Comparison of ENCODE assay signal across 24 mouse cellular contexts in the genomic region with DNA sequence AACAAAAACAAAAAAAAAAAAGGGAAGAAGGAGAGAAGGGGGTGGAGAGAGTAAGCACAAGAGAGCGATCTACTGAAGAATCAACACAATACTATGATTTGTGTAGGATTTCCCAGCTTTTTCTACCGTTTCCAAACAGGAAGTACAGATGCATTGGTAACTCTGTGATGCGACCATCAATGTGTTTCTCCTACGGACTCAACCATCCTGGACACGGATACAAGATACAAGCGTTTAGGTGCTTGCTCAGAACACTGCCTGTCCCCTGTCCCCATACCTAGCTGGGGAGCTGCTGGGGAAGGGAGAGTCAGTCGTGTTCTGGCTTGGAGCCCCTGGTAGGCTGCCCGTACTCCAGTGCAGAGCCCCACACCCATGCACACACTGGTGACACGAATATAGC. TPM values are rescaled to one million over a fixed set of nuclear protein-coding genes. Genes with fewer than 3 reads are reported as not detected.
DNase-seq lines count a peak whose midpoint lies in the region; ATAC-seq and TF ChIP-seq lines count a peak whose summit lies in the region.
"Had no signal": no experiment of that assay in that cellular context is flagged by ENCODE, and none has a peak within 500 bp of the region (broad histone marks: within the 10 kb centered on the region; RNA-seq: fewer than 3 reads in every experiment).

No protein-coding gene starts in this region.

- no peak for TF ChIP-seq POLR2A in MEL (IDR thresholded peaks at IDR 0.05; ENCODE audit: control insufficient read depth in 1 of 2, insufficient read depth in 1 of 2, low read depth in 1 of 2, low read length in 2 of 2, poor library complexity in 1 of 2)

- peaks cover 26% of the 10 kb centered on the region for H3K4me1 ChIP-seq in heart, embryonic 15.5 days (replicated peaks)
- H3K4me1 ChIP-seq in lung, embryonic 14.5 days (ENCODE audit: insufficient read depth): no peaks in the 10 kb centered on the region; the same call in 1 of the 2 replicates
- H3K4me1 ChIP-seq in lung, postnatal 0 days (ENCODE audit: insufficient read depth, low read depth, low read length): peaks cover 3% of the 10 kb centered on the region; the same call in 1 of the 2 replicates
- H3K4me1 ChIP-seq in MEL (ENCODE audit: control insufficient read depth in 1 of 2, insufficient read depth in 2 of 2, low read length in 2 of 2): peaks cover 0 to 7% of the 10 kb centered on the region in 2 experiments; a peak in 3 of 4 replicates

- no peak for ATAC-seq in heart, embryonic 15.5 days (replicated peaks; ENCODE audit: insufficient number of reproducible peaks, insufficient read depth, low FRiP score, low read depth)
- no peak for ATAC-seq in lung, embryonic 14.5 days (ENCODE audit: insufficient read depth)
- no peak for ATAC-seq in lung, postnatal 0 days
- ATAC-seq: inflammation-experienced regulatory T-cells, adult 6 months had no signal

- peak; percentile 32 to 40 for DNase-seq in cerebellum, postnatal 10 days
- DNase-seq in cerebellum, adult 8-10 months: no peak
- DNase-seq in heart, adult 9 months (ENCODE audit: low spot score in 2 of 2): no peak
- DNase-seq in lung, embryonic 14.5 days: no peak
- no peak for DNase-seq in lung, postnatal 0 days (ENCODE audit: low spot score)
- DNase-seq in MEL (ENCODE audit: low read depth, low spot score): peak; percentile 62
- no peak for DNase-seq in spleen, adult 12 weeks (ENCODE audit: low spot score)
- DNase-seq: adrenal gland, postnatal 10 days; B cell, adult 2 months; cerebellum, adult 11 months; cerebellum, adult 2 months; gastrocnemius, postnatal 25 days; heart, postnatal 4 days had no signal

- WGBS in heart, embryonic 15.5 days: 49% methylated on average over 9 of the region's 9 CpGs
- 50% methylated on average over 9 of the region's 9 CpGs for WGBS in lung, embryonic 14.5 days
- WGBS in lung, postnatal 0 days: 43% methylated on average over 9 of the region's 9 CpGs

- TF ChIP-seq RAD21 in MEL (IDR thresholded peaks at IDR 0.05; ENCODE audit: low read depth, low read length): no peak

- 0 out of 2 replicates have a peak overlapping the region, but pooled peaks have one; percentile 13 for H3K4me2 ChIP-seq in heart, embryonic 15.5 days
- peak overlapping the region; percentile 45 for H3K4me2 ChIP-seq in lung, embryonic 14.5 days
- no peak overlapping the region for H3K4me2 ChIP-seq in lung, postnatal 0 days (replicated peaks; ENCODE audit: low read depth, low read length)

- no peak overlapping the region for H3K4me3 ChIP-seq in heart, embryonic 15.5 days
- no peak overlapping the region for H3K4me3 ChIP-seq in lung, embryonic 14.5 days (ENCODE audit: low read depth, low read length)
- no peak overlapping the region for H3K4me3 ChIP-seq in lung, postnatal 0 days (ENCODE audit: low read depth, low read length)
- peak overlapping the region; percentile 38 to 74 for H3K4me3 ChIP-seq in MEL (ENCODE audit: control insufficient read depth in 1 of 2, insufficient read depth in 1 of 2, low read depth in 2 of 2, low read length in 2 of 2)
- H3K4me3 ChIP-seq: forebrain, embryonic 10.5 days; forebrain, embryonic 13.5 days had no signal

- TF ChIP-seq CTCF in lung, embryonic 14.5 days (IDR thresholded peaks at IDR 0.05; ENCODE audit: low read depth): no peak
- no peak for TF ChIP-seq CTCF in lung, postnatal 0 days (IDR thresholded peaks at IDR 0.05)
- TF ChIP-seq CTCF in MEL (IDR thresholded peaks at IDR 0.05 in 2 of 3, conservative IDR thresholded peaks at IDR 0.05 in 1 of 3; ENCODE audit: control insufficient read depth in 1 of 3, insufficient read depth in 1 of 3, low read depth in 2 of 3, low read length in 3 of 3, poor library complexity in 1 of 3, severe bottlenecking in 1 of 3): no peak

- H3K36me3 ChIP-seq in heart, embryonic 15.5 days: no peaks in the 10 kb centered on the region
- no peaks in the 10 kb centered on the region for H3K36me3 ChIP-seq in lung, embryonic 14.5 days (ENCODE audit: insufficient read depth)
- no peaks in the 10 kb centered on the region for H3K36me3 ChIP-seq in lung, postnatal 0 days (ENCODE audit: insufficient read depth, low read length)
- peaks cover 0 to 7% of the 10 kb centered on the region in 2 experiments; a peak in 2 of 4 replicates for H3K36me3 ChIP-seq in MEL (ENCODE audit: control insufficient read depth in 1 of 2, insufficient read depth in 2 of 2, low read length in 2 of 2)
- H3K36me3 ChIP-seq: forebrain, embryonic 10.5 days had no signal

- H3K79me2 ChIP-seq in MEL (ENCODE audit: control insufficient read depth, insufficient read depth, low read length, poor library complexity): no peaks in the 10 kb centered on the region; the same call in 1 of the 2 replicates

- no peak overlapping the region for H3K9ac ChIP-seq in heart, embryonic 15.5 days
- no peak overlapping the region for H3K9ac ChIP-seq in lung, embryonic 14.5 days
- H3K9ac ChIP-seq in lung, postnatal 0 days (replicated peaks; ENCODE audit: low read depth): no peak overlapping the region
- H3K9ac ChIP-seq in MEL (ENCODE audit: control insufficient read depth, low read depth, low read length, poor library complexity, severe bottlenecking): peak overlapping the region; percentile 56
- H3K9ac ChIP-seq: forebrain, embryonic 13.5 days; hindbrain, embryonic 14.5 days had no signal

- no peak overlapping the region for H3K27ac ChIP-seq in heart, embryonic 15.5 days
- no peak overlapping the region for H3K27ac ChIP-seq in lung, embryonic 14.5 days (ENCODE audit: low read depth)
- no peak overlapping the region for H3K27ac ChIP-seq in lung, postnatal 0 days (ENCODE audit: low read length)
- H3K27ac ChIP-seq in MEL (ENCODE audit: control insufficient read depth, low read depth, low read length): no peak overlapping the region
- H3K27ac ChIP-seq: forebrain, embryonic 10.5 days; forebrain, embryonic 13.5 days; hindbrain, embryonic 14.5 days; hindbrain, postnatal 0 days had no signal

- no peaks in the 10 kb centered on the region for H3K9me3 ChIP-seq in heart, embryonic 15.5 days (replicated peaks)
- no peaks in the 10 kb centered on the region for H3K9me3 ChIP-seq in lung, embryonic 14.5 days (ENCODE audit: low read depth, low read length)
- H3K9me3 ChIP-seq in lung, postnatal 0 days (ENCODE audit: low read length): no peaks in the 10 kb centered on the region
- no peaks in the 10 kb centered on the region for H3K9me3 ChIP-seq in MEL (replicated peaks; ENCODE audit: insufficient read depth, low read length)
- H3K9me3 ChIP-seq: forebrain, embryonic 10.5 days; forebrain, embryonic 13.5 days had no signal

- TF ChIP-seq EP300 in lung, postnatal 0 days (IDR thresholded peaks at IDR 0.05): no peak
- peak in 1 of 2 experiments; percentile 9; a peak in 1 of 4 replicates for TF ChIP-seq EP300 in MEL (IDR thresholded peaks at IDR 0.05; ENCODE audit: low read depth in 1 of 2, low read length in 2 of 2)

- no peaks in the 10 kb centered on the region; the same call in 1 of the 2 replicates for H3K27me3 ChIP-seq in heart, embryonic 15.5 days
- 0 out of 2 replicates have a peak, but pooled peaks cover 6% of the 10 kb centered on the region for H3K27me3 ChIP-seq in lung, embryonic 14.5 days (ENCODE audit: insufficient read depth, low read length)
- peaks cover 6% of the 10 kb centered on the region for H3K27me3 ChIP-seq in lung, postnatal 0 days (replicated peaks; ENCODE audit: insufficient read depth, low read length)
- peaks cover under 1 to 2% of the 10 kb centered on the region in 2 experiments; a peak in 2 of 4 replicates for H3K27me3 ChIP-seq in MEL (ENCODE audit: control insufficient read depth in 1 of 2, insufficient read depth in 2 of 2, low read length in 2 of 2)
- H3K27me3 ChIP-seq: Patski had no signal

TF ChIP-seq in MEL, 35 proteins besides CTCF, POLR2A, EP300 and RAD21:
- TF ChIP-seq ZNF384 (IDR thresholded peaks at IDR 0.05; ENCODE audit: low read depth, low read length) (peak; percentile 24; the same call in 1 of the 2 replicates), SIN3A (IDR thresholded peaks at IDR 0.05; ENCODE audit: low read length) (peak; percentile 42; the same call in 1 of the 2 replicates), ETS1 (IDR thresholded peaks at IDR 0.05; ENCODE audit: low read depth, low read length) (no peak)

RNA-seq across cellular contexts. Expression of a gene that starts 1.2 kb away (rescaled TPM):
- 0.55 and 0.70 TPM in 2 replicates for polyA plus RNA-seq in heart, embryonic 15.5 days (2015; fragmentation: Nextera tagmentation; extraction: Ambion mirVana)
- 0.61 and 0.84 TPM in 2 replicates for polyA plus RNA-seq in lung, embryonic 14.5 days (2014; fragmentation: Nextera tagmentation; extraction: Ambion mirVana)
- 0.30 and 0.56 TPM in 2 replicates for polyA plus RNA-seq in lung, postnatal 0 days (2015; fragmentation: Nextera tagmentation; extraction: Ambion mirVana)
- total RNA-seq in MEL (2012; rRNA removed): 0.23 TPM in 1 of 2 replicates, not detected in the other
- polyA plus RNA-seq in MEL (2012; ENCODE audit: insufficient read depth in 1 of 2, insufficient read length in 2 of 2, low read depth in 1 of 2, low replicate concordance in 2 of 2, missing spikeins in 1 of 2): under 1 TPM in 1 of 2 experiments, not detected in 1; 0.04 TPM
- total RNA-seq: adrenal gland, adult 18-20 months; adrenal gland, postnatal 10 days; adrenal gland, postnatal 4 days; heart, adult 18-20 months; heart, postnatal 14 days; heart, postnatal 4 days had no signal
- polyA plus RNA-seq: cerebellum, adult 2 months had no signal

RNA-seq across cellular contexts. Expression of a gene that starts 6.7 kb away (rescaled TPM):
- polyA plus RNA-seq in heart, embryonic 15.5 days (2015; fragmentation: Nextera tagmentation; extraction: Ambion mirVana): 19.1 and 22.1 TPM in 2 replicates
- 15.3 and 15.8 TPM in 2 replicates for polyA plus RNA-seq in lung, embryonic 14.5 days (2014; fragmentation: Nextera tagmentation; extraction: Ambion mirVana)
- polyA plus RNA-seq in lung, postnatal 0 days (2015; fragmentation: Nextera tagmentation; extraction: Ambion mirVana): 3.0 and 4.6 TPM in 2 replicates
- not detected in 2 replicates for total RNA-seq in MEL (2012; rRNA removed)
- polyA plus RNA-seq in MEL (2012; ENCODE audit: insufficient read depth in 1 of 2, insufficient read length in 2 of 2, low read depth in 1 of 2, low replicate concordance in 2 of 2, missing spikeins in 1 of 2): under 1 TPM in 1 of 2 experiments, not detected in 1; 0.22 TPM

RNA-seq across cellular contexts. Expression of a gene that starts 41.6 kb away (rescaled TPM):
- polyA plus RNA-seq in heart, embryonic 15.5 days (2015; fragmentation: Nextera tagmentation; extraction: Ambion mirVana): 354 and 404 TPM in 2 replicates
- polyA plus RNA-seq in lung, embryonic 14.5 days (2014; fragmentation: Nextera tagmentation; extraction: Ambion mirVana): 451 and 469 TPM in 2 replicates
- 232 and 238 TPM in 2 replicates for polyA plus RNA-seq in lung, postnatal 0 days (2015; fragmentation: Nextera tagmentation; extraction: Ambion mirVana)
- total RNA-seq in MEL (2012; rRNA removed): 80.4 and 98.0 TPM in 2 replicates
- polyA plus RNA-seq in MEL (2012; ENCODE audit: insufficient read depth in 1 of 2, insufficient read length in 2 of 2, low read depth in 1 of 2, low replicate concordance in 2 of 2, missing spikeins in 1 of 2): 100 to 1,000 TPM in 1 of 2 experiments, 10 to 100 TPM in 1; 79.4 to 419 TPM

RNA-seq across cellular contexts. Expression of a gene that starts 43.6 kb away (rescaled TPM):
- 39.1 and 43.9 TPM in 2 replicates for polyA plus RNA-seq in heart, embryonic 15.5 days (2015; fragmentation: Nextera tagmentation; extraction: Ambion mirVana)
- polyA plus RNA-seq in lung, embryonic 14.5 days (2014; fragmentation: Nextera tagmentation; extraction: Ambion mirVana): 8.8 and 10.1 TPM in 2 replicates
- polyA plus RNA-seq in lung, postnatal 0 days (2015; fragmentation: Nextera tagmentation; extraction: Ambion mirVana): 1.2 and 1.5 TPM in 2 replicates
- 0.26 and 0.27 TPM in 2 replicates for total RNA-seq in MEL (2012; rRNA removed)
- under 1 TPM in 1 of 2 experiments, not detected in 1; 0.31 TPM for polyA plus RNA-seq in MEL (2012; ENCODE audit: insufficient read depth in 1 of 2, insufficient read length in 2 of 2, low read depth in 1 of 2, low replicate concordance in 2 of 2, missing spikeins in 1 of 2)
- polyA plus RNA-seq: inflammation-experienced regulatory T-cells, adult 6 months had no signal

Comparison
In these comparisons a context has a peak if more than half of its experiments do, and no peak if none do; other contexts are left out.
1. DNase-seq: peak in cerebellum, postnatal 10 days (2 of 2) and MEL (single experiment); none in cerebellum, adult 8-10 months (single experiment), heart, adult 9 months (0 of 2), lung, embryonic 14.5 days (single experiment), lung, postnatal 0 days (single experiment) and spleen, adult 12 weeks (single experiment).
2. H3K4me3 ChIP-seq: peak in MEL (2 of 2); none in heart, embryonic 15.5 days (single experiment), lung, embryonic 14.5 days (single experiment) and lung, postnatal 0 days (single experiment).